Comparison of ENCODE assay signal across 30 mouse cellular contexts in the genomic region with DNA sequence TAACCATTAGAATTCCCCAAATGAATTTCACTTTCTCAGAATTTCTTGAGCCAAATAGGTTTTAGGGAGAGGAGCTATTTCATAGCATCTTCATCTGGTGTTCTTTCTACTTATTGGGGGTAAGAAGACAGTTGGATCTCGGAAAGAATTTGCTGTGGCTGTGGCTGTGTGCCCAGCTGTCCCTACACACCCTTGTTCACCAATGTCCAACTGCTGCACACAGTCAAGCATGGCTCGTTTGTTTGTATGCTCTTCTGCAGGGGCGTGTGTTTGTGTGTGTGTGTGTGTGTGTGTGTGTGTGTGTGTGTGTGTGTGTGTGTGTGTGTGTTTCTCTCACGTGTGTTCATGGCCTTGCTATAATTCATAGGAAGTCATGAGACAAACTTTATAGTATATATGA.
"Had no signal": no experiment of that assay in that cellular context is flagged by ENCODE, and none has a peak within 500 bp of the region (broad histone marks: within the 10 kb centered on the region; RNA-seq: fewer than 3 reads in every experiment).

No protein-coding gene starts in this region.

- H3K4me2 ChIP-seq: limb, embryonic 12.5 days; limb, embryonic 13.5 days; limb, embryonic 15.5 days; liver, embryonic 11.5 days; liver, embryonic 12.5 days; liver, embryonic 13.5 days; liver, embryonic 15.5 days; lung, embryonic 14.5 days; lung, embryonic 15.5 days; midbrain, embryonic 12.5 days; midbrain, embryonic 13.5 days; midbrain, embryonic 15.5 days; neural tube, embryonic 12.5 days had no signal

- H3K4me3 ChIP-seq: left cerebral cortex, adult 2 months; limb, embryonic 10.5 days; limb, embryonic 12.5 days; limb, embryonic 13.5 days; limb, embryonic 15.5 days; liver, embryonic 12.5 days; liver, embryonic 13.5 days; liver, embryonic 15.5 days; lung, embryonic 15.5 days; megakaryocyte, embryonic 14.5 days; midbrain, embryonic 10.5 days; midbrain, embryonic 12.5 days; midbrain, embryonic 13.5 days; midbrain, embryonic 15.5 days; neural tube, embryonic 12.5 days had no signal

- H3K4me1 ChIP-seq: liver, embryonic 12.5 days; liver, embryonic 13.5 days; liver, embryonic 15.5 days; megakaryocyte, embryonic 14.5 days had no signal

- H3K27me3 ChIP-seq: limb, embryonic 12.5 days; limb, embryonic 13.5 days; limb, embryonic 15.5 days; liver, embryonic 12.5 days; liver, embryonic 13.5 days; liver, embryonic 15.5 days; lung, embryonic 15.5 days; megakaryocyte, embryonic 14.5 days; midbrain, embryonic 12.5 days; midbrain, embryonic 13.5 days; midbrain, embryonic 15.5 days; neural tube, embryonic 12.5 days had no signal

- H3K9ac ChIP-seq: limb, embryonic 12.5 days; limb, embryonic 13.5 days; limb, embryonic 15.5 days; liver, embryonic 12.5 days; liver, embryonic 13.5 days; liver, embryonic 14.5 days; liver, embryonic 15.5 days; liver, postnatal 0 days; lung, embryonic 14.5 days; lung, embryonic 15.5 days; midbrain, embryonic 12.5 days; midbrain, embryonic 13.5 days; midbrain, embryonic 15.5 days; neural tube, embryonic 12.5 days had no signal

- ATAC-seq: liver, embryonic 12.5 days; liver, postnatal 0 days; lung, postnatal 0 days; midbrain, embryonic 13.5 days; midbrain, embryonic 15.5 days had no signal

- H3K27ac ChIP-seq: left cerebral cortex, adult 2 months; limb, embryonic 12.5 days; limb, embryonic 13.5 days; limb, embryonic 15.5 days; liver, embryonic 12.5 days; liver, embryonic 13.5 days; liver, embryonic 14.5 days; liver, embryonic 15.5 days; lung, embryonic 15.5 days; macrophage; midbrain, embryonic 10.5 days; midbrain, embryonic 12.5 days; midbrain, embryonic 13.5 days; midbrain, embryonic 15.5 days; neural tube, embryonic 12.5 days had no signal

- H3K36me3 ChIP-seq: limb, embryonic 10.5 days; limb, embryonic 12.5 days; limb, embryonic 13.5 days; limb, embryonic 15.5 days; liver, embryonic 12.5 days; liver, embryonic 13.5 days; liver, embryonic 15.5 days; lung, embryonic 15.5 days; midbrain, embryonic 10.5 days; midbrain, embryonic 12.5 days; midbrain, embryonic 13.5 days; midbrain, embryonic 15.5 days; neural tube, embryonic 12.5 days had no signal

- DNase-seq: left cerebral cortex, postnatal 4 days; liver; liver, embryonic 13.5 days; liver, postnatal 0 days; lung, adult 18-20 months; lung, adult 2 months; lung, embryonic 14.5 days; lung, postnatal 10 days; lung, postnatal 14 days; lung, postnatal 36 days; lung, postnatal 4 days; midbrain, embryonic 14.5 days had no signal

- H3K9me3 ChIP-seq: limb, embryonic 10.5 days; limb, embryonic 12.5 days; limb, embryonic 13.5 days; limb, embryonic 15.5 days; liver, embryonic 12.5 days; liver, embryonic 13.5 days; liver, embryonic 15.5 days; lung, embryonic 15.5 days; midbrain, embryonic 10.5 days; midbrain, embryonic 12.5 days; midbrain, embryonic 13.5 days; midbrain, embryonic 15.5 days; neural tube, embryonic 12.5 days had no signal
